Mouse (Mus musculus) kidney, postnatal 14 days (tissue): ENCODE results near the gene St3gal3.

ENCODE experiments used
- DNase-seq: peaks from one replicate; pipeline ENCODE4 v3.0.0; 2022; ENCODE audit warnings: mixed read lengths

Gene St3gal3

DNA sequence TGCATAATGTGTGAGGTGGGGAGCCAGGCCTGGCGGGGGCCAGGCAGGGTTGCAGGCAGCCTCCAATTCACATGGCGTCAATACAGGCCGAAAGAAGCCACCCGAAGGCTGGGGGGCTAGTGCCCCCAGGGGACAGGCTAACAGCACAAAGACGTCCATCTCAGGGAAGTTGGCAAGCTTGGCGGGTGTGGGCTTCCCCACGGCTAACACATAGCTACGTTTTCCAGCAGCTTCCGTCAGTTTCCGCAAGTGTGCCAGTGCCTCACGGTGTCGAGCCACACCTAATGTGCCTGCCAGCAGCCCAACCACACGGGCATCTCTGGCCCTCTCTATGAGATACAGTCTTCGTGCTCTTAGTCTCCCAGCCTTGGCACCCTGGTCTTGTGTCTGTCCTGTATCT, 244.7 kb downstream of the St3gal3 start:
- DNase-seq, result no peak

DNA sequence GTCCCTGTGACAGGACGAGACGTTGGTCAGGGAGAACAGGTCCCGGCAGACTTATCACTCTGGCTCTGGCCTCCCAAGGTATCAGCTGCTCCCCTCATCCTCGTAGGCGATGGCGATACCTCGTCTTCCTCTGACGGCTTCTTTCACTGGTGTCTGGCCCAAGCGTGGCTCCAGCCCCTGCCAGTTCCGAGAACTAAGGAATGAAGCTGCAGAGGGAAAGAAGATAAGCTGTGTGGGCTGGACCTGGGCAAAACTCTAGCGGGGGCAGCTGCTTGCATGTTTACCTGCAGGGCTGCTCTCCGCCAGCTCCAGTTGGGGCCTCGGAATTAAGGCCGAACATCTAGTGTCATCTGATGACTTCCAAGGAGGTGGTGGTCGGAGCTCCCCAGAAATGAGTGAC, 245.2 kb downstream of the St3gal3 start:
- DNase-seq, result no peak

DNA sequence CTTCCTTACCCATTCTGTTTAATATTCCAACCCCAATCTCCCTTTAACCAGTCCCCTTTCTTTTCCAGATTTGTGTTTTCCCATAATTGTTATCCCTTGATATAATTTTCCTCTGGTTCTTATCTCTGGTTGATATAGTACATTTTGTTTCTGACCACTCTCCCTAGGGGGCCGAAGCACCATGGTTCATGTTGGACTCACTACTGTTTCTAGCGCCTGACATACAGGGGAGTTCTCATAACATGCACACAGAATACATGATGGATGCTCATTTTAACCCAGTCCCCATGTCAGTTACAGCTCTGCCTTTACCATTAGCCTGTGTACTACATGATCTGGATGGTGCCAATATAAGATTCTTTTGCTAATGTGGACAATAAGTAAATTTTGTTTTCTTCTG, 246.8 kb downstream of the St3gal3 start:
- DNase-seq, result no peak

DNA sequence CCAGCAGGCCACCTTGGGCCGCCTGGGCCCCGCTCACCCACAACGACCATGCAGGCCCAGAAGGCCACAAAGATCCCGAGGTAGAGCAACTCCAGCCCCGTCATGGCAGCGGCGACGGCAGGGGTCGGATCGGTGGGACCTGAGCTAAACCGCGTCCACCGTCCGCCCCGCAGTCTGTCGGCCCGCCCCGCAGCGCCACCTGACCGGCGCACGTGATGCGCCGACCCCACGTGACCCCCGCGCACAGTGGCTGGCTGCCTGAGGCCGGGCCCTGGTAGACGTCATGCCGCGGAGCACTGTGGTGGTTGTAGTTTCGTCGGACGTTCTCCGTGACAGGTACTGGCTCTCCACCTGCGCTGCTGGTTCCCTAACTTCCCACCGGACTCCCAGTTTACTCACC, 247.6 kb downstream of the St3gal3 start, which contains the start of gene Atp6v0b:
TSS of gene Atp6v0b (minus strand) at position 201 of the 400 bp plus-strand sequence.
- peak; percentile 97 for DNase-seq

DNA sequence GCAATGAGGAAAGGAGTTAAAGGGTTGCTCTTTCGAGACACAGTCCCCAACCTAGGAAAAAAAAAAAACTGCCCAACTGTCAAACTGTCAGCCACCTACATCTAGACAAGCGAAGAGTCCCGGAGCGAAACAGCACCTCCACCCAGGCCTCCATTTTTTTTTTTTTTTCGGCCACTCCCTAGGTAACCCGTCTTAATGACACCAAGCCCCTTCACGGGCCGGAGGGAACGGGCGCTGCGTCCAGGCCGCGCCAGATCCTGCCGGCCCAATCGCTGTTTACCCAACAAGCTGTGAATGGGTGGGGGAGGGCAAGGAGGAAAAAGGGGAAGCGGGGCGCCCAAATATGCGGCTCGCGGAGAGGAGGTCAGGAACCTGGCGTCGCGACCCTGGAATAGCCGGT, 248.1 kb downstream of the St3gal3 start:
- DNase-seq, result no peak

DNA sequence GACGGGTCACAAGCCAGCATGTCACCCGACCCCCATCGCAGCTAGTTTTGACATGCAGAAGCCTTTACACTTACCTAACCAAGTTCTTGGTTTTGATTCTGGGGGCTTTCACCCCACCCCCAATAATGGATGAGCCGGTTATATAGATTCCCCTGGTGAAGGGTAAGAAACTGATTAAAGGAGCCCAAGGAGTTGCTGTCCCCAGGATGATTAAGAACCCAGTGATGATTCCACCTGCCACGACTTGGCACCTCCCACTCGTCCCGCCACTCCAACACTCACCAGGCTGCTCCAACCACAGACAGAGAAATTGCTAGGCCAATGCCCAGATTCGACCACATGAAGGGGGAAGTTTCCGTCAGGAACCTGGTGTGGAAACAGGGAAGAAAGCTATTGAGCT, 248.7 kb downstream of the St3gal3 start:
- no peak for DNase-seq

DNA sequence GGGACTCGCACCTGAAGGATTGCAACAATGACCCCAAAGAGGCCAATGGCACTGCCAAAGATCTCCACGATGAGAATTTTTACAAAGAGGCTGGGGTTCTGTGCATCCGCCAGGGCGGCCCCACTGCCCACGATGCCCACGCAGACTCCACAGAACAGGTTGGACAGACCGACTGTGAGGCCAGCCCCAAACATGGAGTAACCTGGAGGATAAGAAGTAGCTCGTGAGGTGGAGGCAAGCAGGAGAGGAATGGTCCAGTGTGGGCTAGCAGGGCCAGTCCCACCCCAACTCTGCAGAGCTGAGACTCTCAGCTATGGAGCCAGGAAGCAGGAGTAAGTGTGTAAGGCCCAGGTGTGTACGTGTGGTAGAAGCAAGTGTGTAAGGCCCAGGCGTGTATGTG, 249.6 kb downstream of the St3gal3 start:
- no peak for DNase-seq

DNA sequence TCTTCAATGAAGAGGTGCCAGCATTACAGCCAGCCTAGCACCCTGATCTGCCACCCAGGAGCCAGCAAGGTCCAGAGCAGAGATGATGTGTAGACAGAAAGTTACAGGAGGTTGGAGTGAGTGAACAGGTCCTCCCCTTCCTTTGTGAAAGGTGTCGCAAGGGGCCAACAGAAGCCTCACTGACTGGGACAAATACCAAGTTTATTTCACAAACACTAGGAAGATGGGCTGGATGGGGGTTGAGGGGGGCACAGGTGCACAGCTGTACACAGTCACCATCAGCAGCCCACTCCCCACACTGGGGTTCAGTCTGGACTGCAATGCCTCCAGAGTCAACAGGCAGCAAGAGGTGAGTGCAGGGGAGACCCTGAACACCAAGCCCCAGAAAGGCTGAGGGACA, 250.6 kb downstream of the St3gal3 start:
- no peak for DNase-seq

DNA sequence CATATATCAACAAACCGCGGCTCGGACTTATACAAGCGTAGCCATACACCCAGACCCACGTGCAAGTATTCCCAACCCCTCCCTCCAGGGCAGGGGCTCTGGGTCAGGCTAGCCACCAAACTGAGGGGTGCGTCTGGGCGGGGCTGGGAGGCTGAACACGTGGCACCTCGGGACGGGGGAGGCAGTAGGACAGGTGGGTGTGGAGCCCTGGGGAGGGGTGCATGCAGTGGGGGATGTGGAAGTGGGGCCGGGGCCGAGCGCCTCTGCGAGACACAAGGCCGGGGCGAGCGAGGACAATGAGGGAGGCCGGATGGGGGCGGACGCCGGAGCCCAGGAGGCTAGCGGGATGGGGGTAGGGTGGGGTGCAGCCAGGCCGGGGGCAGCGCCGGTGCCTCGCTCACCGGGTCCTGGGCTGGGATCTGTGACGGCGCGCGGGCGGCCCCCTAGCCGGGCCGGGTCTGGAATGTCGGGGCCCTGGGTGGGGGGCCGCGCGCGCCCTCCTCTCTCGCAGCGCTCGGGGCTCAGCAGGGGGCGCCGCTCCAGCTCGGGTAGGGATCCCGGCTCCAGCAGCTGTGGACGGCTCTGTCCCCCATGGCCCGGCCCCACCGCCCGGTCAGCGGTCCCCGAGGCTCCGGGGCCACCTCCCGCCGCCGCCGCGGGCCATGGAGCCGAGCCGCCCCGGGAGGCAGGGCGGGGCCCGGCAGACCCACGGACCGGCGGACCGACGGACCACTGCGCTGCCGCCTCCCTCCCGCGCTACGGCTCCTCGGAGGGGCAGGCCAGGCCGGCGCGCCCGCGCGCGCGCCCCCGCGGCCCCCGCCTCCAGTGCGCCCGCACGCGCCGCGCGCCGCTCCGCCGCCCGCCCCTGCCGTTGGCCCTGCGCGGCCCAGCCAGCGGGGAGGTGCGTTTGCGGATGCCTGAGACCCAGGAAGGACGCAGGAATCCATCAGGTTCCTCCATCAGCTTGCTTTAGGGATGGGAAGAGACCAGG, 251.7 kb downstream of the St3gal3 start, which contains the start of gene B4galt2:
TSS of gene B4galt2 (minus strand) at position 787 of the 991 bp plus-strand sequence.
- peak; percentile 68 for DNase-seq
